Mouse (Mus musculus) hindbrain, embryonic 15.5 days (tissue): ENCODE data around the gene Gm28308. TPM values are rescaled to one million over a fixed set of nuclear protein-coding genes. Genes with fewer than 3 reads are reported as not detected.

Experiments
- ATAC-seq: fragments of 200-750 bp; cut with Nextera tagmentation; 2 replicates; pipeline ENCODE4 v1.8.0; 2017; ENCODE audit warnings: low read depth, moderate number of reproducible peaks, moderate TSS enrichment; ENCODE audit not compliant: low FRiP score
- H3K27ac ChIP-seq: fragments of 300-500 bp; sonication (generic); replicated peaks from 2 replicates; pipeline ENCODE4 v1.5.1; 2015; ENCODE audit warnings: mild to moderate bottlenecking, inconsistent platforms
- H3K27me3 ChIP-seq: fragments of 300-500 bp; sonication (generic); 2 replicates; pipeline ENCODE4 v1.6.1; 2015; ENCODE audit warnings: control low read depth, inconsistent platforms
- H3K36me3 ChIP-seq: fragments of 300-500 bp; sonication (generic); 2 replicates; pipeline ENCODE4 v1.6.1; 2015; ENCODE audit warnings: control low read depth, inconsistent platforms
- H3K4me1 ChIP-seq: fragments of 300-500 bp; sonication (generic); replicated peaks from 2 replicates; pipeline ENCODE4 v1.6.1; 2015; ENCODE audit warnings: control low read depth, inconsistent platforms
- H3K4me2 ChIP-seq: fragments of 300-500 bp; sonication (generic); 2 replicates; pipeline ENCODE4 v1.6.1; 2015; ENCODE audit warnings: moderate library complexity, mild to moderate bottlenecking, inconsistent platforms
- H3K4me3 ChIP-seq: fragments of 300-500 bp; sonication (generic); 2 replicates; pipeline ENCODE4 v1.5.1; 2015; ENCODE audit warnings: mild to moderate bottlenecking, inconsistent platforms
- H3K9ac ChIP-seq: fragments of 300-500 bp; sonication (generic); 2 replicates; pipeline ENCODE4 v1.6.1; 2015; ENCODE audit warnings: inconsistent platforms
- H3K9me3 ChIP-seq: fragments of 300-500 bp; sonication (generic); 2 replicates; pipeline ENCODE4 v1.6.1; 2016; ENCODE audit warnings: control low read depth, inconsistent platforms
- WGBS: fragments of 180-500 bp; shearing (Covaris S2); methylation state at CpG from one replicate; pipeline ENCODE4 v1.1.7; 2015; 5-methylcytosine and 5-hydroxymethylcytosine counted together
- polyA plus RNA-seq: library from polyadenylated mRNA; unstranded; fragments of >200 nt; fragmentation: Nextera tagmentation; extraction: Ambion mirVana; gene quantifications from 2 replicates; pipeline ENCODE4 v1.2.1, GENCODE M21; 2015

Gm28308 gene
- polyA plus RNA-seq, 1 experiment from 2014 or later: not detected

DNA sequence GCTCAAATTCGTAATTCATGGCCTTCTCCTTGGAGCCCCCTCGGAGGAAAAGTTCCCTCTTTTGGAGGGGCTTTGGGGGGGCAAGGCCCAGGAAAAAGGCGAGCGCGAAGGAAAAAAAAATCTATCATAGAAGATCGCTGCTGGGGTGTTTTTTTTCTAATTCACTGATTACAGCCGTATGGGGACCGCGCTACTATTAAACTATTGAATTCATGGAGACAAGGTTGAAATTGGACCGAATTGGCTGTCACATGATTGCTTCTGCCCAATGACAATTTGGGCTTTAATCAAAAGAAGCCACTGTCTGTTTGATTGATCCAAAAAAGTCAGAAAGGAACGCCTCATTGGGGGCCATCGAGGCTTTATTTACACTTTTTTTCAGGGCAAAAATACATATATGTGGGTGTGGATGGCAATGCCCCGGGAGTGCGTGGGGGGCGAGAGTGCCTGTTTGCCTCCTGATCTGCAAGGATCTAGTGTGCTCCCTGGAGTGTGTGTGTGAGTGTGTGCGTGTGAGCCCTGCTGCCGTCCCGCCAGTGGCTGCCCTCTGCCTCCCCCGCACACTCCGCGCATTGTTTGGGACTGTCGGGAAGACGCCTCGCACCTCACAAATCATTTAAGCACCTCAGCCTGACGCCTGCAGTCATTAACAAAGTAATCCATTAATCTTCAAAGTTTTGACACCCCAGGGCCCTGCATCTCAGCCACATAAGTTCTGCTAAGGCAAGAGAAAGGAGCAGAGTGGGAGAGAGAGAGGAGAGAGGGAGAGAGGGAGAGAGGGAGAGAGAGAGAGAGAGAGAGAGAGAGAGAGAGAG, 48.3 kb downstream of the Gm28308 start, which contains the start of gene Hoxa2:
Hoxa2 (minus strand) TSS at position 206 of the 815 bp plus-strand sequence.
- Histone ChIP-seq H3K9ac (peak within 1 kb of the TSS; percentile 68), H3K4me2 (peak within 1 kb of the TSS; percentile 97)

DNA sequence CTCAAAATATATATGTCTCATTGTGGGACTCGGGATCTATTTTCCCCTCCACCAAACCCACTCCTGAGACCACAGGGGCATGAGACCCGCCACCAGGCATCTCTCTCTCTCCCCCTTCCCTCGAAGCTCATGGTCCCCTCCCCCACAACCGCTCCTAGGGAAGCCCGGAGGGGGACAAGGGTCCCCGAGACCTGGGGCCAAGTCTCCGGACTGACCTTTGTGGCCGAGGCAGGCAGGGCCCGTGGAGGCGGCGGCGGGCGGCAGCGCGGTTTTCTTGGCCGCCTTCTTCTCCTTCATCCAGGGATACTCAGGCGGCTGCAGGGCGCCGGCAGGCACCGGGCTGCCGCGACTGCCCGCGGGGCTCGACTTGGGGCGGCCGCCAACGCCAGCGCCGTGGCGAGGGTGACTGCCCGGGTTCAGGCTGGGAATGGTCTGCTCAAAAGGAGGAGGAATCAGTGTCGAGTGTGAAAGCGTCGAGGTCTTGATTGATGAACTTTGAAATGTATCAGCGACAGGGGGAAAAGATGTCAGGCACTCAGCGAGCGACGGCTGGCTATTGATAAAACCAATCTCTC, 49.0 kb downstream of the Gm28308 start:
- peaks cover 2% of the 10 kb centered on the region; the same call in 1 of the 2 replicates for H3K27me3 ChIP-seq
- peak overlapping the region; percentile 87 for H3K4me3 ChIP-seq
- H3K27ac ChIP-seq: peak overlapping the region; percentile 95
- peak overlapping the region; percentile 68 for H3K9ac ChIP-seq
- no peaks in the 10 kb centered on the region for H3K36me3 ChIP-seq
- peaks cover 15% of the 10 kb centered on the region for H3K4me1 ChIP-seq
- H3K9me3 ChIP-seq: no peaks in the 10 kb centered on the region
- H3K4me2 ChIP-seq: peak overlapping the region; percentile 97
- under 1% methylated on average over 39 of the region's 39 CpGs for WGBS
- ATAC-seq: no peak

More for the DNA sequence above, 48.3 kb downstream of the Gm28308 start, which contains the start of gene Hoxa2:
- H3K9me3 ChIP-seq: no peaks in the 10 kb centered on the region
- peaks cover 11% of the 10 kb centered on the region for H3K4me1 ChIP-seq
- no peaks in the 10 kb centered on the region for H3K36me3 ChIP-seq
- H3K4me3 ChIP-seq: peak within 1 kb of the TSS; percentile 87
- peak; percentile 74 for ATAC-seq
- H3K27me3 ChIP-seq: 0 out of 2 replicates have a peak, but pooled peaks cover 2% of the 10 kb centered on the region
- H3K27ac ChIP-seq: peak within 1 kb of the TSS; percentile 95
- 2% methylated on average over 25 of the region's 25 CpGs for WGBS

DNA sequence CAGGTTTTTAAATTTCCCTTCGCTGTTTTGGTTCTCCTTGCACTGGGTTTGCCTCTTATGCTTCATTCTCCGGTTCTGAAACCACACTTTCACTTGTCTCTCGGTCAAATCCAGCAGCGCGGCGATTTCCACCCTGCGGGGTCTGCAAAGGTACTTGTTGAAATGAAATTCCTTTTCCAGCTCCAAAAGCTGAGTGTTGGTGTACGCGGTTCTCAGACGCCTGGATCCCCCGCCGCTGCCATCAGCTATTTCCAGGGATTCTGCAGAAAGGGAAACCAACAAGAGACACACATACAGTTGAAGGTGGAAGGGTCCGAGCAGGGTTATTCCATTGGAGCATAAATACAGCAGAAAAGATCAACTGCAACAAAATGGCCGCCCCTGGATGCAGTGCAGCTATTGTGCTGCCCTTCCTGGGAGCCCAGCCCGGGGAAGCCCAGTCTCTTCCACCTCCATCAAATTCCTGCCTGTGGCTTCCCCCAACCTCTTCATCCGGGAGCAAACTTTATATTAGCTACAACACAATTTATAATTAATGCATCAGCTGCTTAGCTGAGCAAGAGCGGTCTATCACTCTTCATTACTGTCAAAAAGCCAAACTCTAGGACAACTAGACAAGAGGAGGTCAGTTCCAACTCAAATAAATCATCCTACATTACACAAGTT, 49.6 kb downstream of the Gm28308 start:
- ATAC-seq: no peak
- Histone ChIP-seq H3K4me3 (peak overlapping the region; percentile 87), H3K4me2 (peak overlapping the region; percentile 97), H3K9me3 (no peaks in the 10 kb centered on the region), H3K9ac (peak overlapping the region; percentile 68), H3K27me3 (peaks cover 2% of the 10 kb centered on the region; the same call in 1 of the 2 replicates), H3K4me1 (peaks cover 20% of the 10 kb centered on the region), H3K27ac (peak overlapping the region; percentile 95), H3K36me3 (no peaks in the 10 kb centered on the region)
- WGBS: 2% methylated on average over 17 of the region's 17 CpGs

DNA sequence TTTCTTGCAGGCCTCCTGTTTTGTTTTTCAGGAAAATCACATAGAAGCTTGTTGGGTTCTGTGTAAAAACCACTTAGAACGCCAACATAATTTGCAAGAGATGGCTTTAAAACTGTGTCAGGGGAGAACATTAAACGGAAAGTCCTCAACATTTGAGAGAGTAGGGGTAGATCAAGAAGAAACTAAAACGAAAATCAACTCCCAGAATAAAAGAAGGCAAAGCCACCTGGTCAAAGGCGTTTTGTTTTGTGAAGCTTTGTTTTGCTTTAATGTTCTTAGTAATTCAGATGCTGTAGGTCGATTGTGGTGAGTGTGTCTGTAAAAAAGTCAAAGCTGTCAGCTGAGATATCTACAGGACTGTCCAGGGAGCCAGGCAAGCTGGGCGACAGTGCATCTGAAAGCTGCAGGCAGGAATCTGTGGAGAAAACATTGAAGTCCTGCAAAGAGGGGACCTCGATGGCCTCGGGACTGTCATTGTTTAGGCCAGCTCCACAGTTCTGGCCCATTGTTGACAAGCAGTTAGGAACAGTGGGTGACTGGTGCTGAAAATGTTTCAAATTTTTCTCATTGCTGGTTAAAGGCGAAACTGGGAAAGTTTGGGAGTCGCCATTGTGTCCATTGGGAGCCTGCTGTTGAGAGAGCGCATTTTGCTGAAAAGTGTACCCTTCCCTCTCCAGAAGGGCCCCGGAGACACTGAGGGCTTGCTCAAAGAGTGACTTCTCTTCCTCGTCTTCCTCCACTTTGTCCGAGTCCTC, 50.4 kb downstream of the Gm28308 start:
- H3K27ac ChIP-seq: peak overlapping the region; percentile 95
- peak overlapping the region; percentile 87 for H3K4me3 ChIP-seq
- no peaks in the 10 kb centered on the region for H3K36me3 ChIP-seq
- no peak for ATAC-seq
- H3K4me1 ChIP-seq: peaks cover 27% of the 10 kb centered on the region
- 5% methylated on average over 14 of the region's 14 CpGs for WGBS
- peak overlapping the region; percentile 97 for H3K4me2 ChIP-seq
- no peaks in the 10 kb centered on the region for H3K9me3 ChIP-seq
- peaks cover 3% of the 10 kb centered on the region for H3K27me3 ChIP-seq
- peak overlapping the region; percentile 68 for H3K9ac ChIP-seq

DNA sequence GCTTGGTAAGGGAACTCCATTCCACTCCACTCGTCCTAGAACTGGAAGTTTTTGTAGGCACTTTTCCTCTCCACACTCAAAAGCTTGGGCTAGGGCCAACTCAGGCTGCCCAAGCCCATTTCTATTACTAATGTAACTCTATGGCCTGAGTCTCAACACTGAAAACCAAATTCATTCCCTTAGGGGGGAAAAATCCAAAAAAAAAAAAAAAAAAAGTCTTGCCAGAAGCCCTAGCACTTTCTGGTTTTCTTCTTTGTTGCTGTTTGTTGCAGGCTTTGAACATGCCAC, 51.1 kb downstream of the Gm28308 start:
- Histone ChIP-seq H3K9ac (peak overlapping the region; percentile 68), H3K4me1 (peaks cover 31% of the 10 kb centered on the region), H3K27me3 (peaks cover 10% of the 10 kb centered on the region), H3K27ac (peak overlapping the region; percentile 95), H3K36me3 (no peaks in the 10 kb centered on the region), H3K9me3 (no peaks in the 10 kb centered on the region), H3K4me2 (peak overlapping the region; percentile 97), H3K4me3 (peak overlapping the region; percentile 87)
- ATAC-seq: no peak
- WGBS: 6% methylated on average over 1 of the region's 1 CpGs

DNA sequence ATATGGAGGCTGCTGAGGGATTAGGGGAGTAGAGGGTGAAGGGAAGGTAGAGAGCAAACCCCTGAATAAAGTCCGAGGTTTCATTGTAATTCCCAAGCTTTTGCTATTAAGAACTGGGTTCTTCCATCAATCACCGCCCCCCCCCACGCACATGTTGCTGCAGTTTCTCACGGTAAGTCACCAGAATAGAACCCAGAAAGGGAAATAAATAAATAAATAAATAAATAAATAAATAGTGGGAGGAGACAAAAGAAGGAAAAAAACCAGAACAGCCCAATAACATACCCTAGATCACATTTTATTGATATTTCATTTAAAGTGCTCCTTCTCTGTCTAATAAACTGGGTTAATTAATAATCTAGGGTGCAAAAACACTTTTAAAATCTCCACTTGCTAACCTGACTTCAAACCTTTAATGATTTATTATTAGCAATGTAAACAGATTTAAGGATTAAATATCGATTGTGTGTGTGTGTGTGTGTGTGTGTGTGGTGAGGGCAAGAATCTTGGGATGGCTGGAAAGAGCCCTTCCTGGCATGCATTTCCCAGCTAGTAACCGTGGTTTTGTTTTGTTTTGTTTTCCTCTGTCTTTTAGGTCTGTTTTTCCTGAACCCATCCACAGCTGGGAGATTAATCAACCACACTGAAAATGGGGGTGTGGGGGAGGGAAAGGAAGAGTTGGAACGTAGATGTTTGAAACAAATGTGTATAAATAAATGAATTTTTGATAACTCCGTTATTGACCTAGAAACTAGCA, 51.6 kb downstream of the Gm28308 start:
- peak overlapping the region; percentile 95 for H3K27ac ChIP-seq
- H3K4me1 ChIP-seq: peaks cover 31% of the 10 kb centered on the region
- peaks cover 15% of the 10 kb centered on the region for H3K27me3 ChIP-seq
- peak overlapping the region; percentile 97 for H3K4me2 ChIP-seq
- peak overlapping the region; percentile 68 for H3K9ac ChIP-seq
- H3K9me3 ChIP-seq: no peaks in the 10 kb centered on the region
- H3K4me3 ChIP-seq: peak overlapping the region; percentile 87
- 4% methylated on average over 8 of the region's 8 CpGs for WGBS
- H3K36me3 ChIP-seq: no peaks in the 10 kb centered on the region
- no peak for ATAC-seq

DNA sequence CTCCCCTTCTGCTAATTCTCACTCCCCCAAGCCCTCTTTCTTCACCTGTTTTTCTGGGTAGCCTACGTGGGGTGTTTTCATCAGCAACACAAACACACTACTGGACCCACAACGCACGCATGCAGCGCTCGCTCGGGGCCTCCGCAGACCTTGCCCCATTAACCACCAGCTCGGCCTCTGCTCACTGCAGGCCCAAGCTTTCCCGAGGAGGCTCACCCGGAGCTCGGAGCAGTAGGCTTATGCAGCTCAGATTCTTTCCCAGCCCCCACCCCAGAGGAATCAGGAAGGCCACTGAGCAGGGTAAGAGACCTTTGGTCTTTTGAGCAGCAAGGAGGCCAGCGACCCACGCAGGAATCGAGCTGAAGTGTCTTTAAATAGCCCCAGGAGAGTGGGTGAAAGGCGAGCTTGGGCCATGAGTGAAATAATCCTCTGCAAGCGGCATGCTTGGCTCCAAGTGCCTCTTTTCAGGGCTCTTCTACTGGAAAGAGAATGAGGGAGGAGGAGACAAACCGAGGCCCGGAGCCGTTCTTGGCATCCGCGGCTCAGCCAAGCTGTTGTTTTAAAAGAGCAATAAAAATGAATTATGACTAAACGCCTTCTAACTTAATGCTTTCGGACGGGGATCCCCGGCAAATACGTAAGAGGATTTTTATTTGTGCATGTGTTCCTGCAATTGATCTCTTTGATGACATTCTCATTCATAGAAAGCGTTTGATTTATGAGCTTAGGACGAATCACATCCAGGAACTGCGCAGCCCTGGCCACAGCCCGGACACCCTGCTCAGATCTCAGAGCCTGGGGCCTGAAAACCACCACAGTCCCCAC, 52.4 kb downstream of the Gm28308 start:
- H3K4me3 ChIP-seq: peak overlapping the region; percentile 87

DNA sequence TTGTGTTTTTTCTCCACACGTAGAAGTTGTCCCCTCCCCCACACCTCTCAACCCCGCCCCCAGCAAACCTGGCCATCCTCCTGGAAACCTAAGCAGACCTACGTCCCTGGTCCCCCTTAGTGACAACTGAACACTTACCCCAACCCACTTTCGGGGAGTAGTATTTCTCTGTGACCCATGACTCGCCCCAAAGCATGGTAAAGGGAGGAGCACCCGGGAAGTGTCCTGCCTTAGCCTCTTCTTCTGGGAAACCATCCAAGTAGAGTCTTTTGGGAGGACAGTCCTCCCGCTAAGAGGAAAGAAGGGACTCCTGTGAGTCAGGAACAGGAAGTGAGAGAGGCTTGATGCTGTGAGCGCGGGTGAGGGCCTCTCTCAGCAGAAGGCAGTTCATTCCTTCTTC, 53.2 kb downstream of the Gm28308 start:
- Histone ChIP-seq H3K9ac (peak overlapping the region; percentile 67), H3K27ac (peak overlapping the region; percentile 89), H3K9me3 (no peaks in the 10 kb centered on the region), H3K4me3 (peak overlapping the region; percentile 87), H3K4me2 (peak overlapping the region; percentile 97), H3K4me1 (peaks cover 31% of the 10 kb centered on the region), H3K27me3 (peaks cover 30% of the 10 kb centered on the region), H3K36me3 (no peaks in the 10 kb centered on the region)
- no peak for ATAC-seq
- WGBS: 5% methylated on average over 9 of the region's 9 CpGs

More for the DNA sequence above, 52.4 kb downstream of the Gm28308 start:
- Histone ChIP-seq H3K27me3 (peaks cover 23% of the 10 kb centered on the region), H3K9ac (peak overlapping the region; percentile 67), H3K4me2 (peak overlapping the region; percentile 97), H3K36me3 (no peaks in the 10 kb centered on the region), H3K27ac (peak overlapping the region; percentile 89), H3K4me1 (peaks cover 31% of the 10 kb centered on the region), H3K9me3 (no peaks in the 10 kb centered on the region)
- 2% methylated on average over 30 of the region's 30 CpGs for WGBS
- no peak for ATAC-seq

DNA sequence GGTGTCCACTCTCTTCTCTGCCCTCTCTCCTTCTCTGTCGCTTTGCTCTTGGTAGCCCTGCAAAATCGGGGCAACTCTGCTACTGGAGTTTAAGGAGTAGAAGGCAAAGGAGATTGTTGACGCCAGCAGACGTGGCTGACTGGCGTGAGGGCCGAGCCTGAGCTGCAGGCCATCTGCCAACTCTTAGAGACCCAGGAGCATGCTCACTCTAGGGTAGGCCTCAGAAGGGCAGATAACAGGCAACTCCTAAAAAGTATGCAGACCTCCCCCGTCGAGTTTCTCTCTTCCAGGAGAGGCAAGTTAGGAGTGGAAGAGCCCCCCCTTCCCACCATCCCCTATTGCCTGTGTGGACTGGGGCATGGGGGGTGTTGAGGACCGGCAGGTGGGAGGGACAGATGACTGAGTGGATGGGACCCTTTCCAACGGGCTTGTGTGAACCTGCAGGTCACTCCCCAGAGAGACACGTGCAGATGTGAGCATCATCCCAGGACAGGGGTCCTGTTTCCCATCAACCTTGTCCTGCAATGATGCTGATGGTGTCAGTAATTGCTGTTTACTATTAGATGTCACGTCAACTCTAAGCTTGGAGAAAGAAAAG, 53.9 kb downstream of the Gm28308 start:
- WGBS: 1% methylated on average over 12 of the region's 12 CpGs
- Histone ChIP-seq H3K9ac (peak overlapping the region; percentile 67), H3K4me1 (peaks cover 31% of the 10 kb centered on the region), H3K36me3 (no peaks in the 10 kb centered on the region), H3K4me2 (peak overlapping the region; percentile 97), H3K27ac (peak overlapping the region; percentile 89), H3K9me3 (no peaks in the 10 kb centered on the region), H3K4me3 (peak overlapping the region; percentile 87), H3K27me3 (peaks cover 37% of the 10 kb centered on the region)
- ATAC-seq: peak; percentile 5
